Mouse (Mus musculus) left cerebral cortex, postnatal 36 days (tissue): ENCODE data around the gene Siah2. TPM values are rescaled to one million over a fixed set of nuclear protein-coding genes. Genes with fewer than 3 reads are reported as not detected.

Source experiments
- DNase-seq, 2 experiments: peaks; one replicate each; pipeline ENCODE4 v3.0.0; 2021 to 2022; ENCODE audit warnings: low spot score in 2 of 2, mixed read lengths in 1 of 2
- intact Hi-C: fragments of 180-260 bp; cut with DNase I; formaldehyde crosslinking; loops from one replicate; pipeline ENCODE4 v1.15.1; 2025
- total RNA-seq, 2 experiments: library from RNA; stranded (reverse); gene quantifications; 2 replicates each; pipeline ENCODE4 v1.2.3; 2021

Gene Siah2
- total RNA-seq, result 10 to 100 TPM; 16.5 to 22.6 TPM

- intact Hi-C loops, result loop anchor here (10.0 kb wide), 1 partner anchor 117 kb away; the partner anchor contains the start of gene Selenot
- DNase-seq, result peak; percentile 95 to 97
Measured at GRCm38 (mm10) chr3:58691997-58692721, at the start of gene Siah2. TSS of gene Siah2 (minus strand) at chr3:58692400.

DNA sequence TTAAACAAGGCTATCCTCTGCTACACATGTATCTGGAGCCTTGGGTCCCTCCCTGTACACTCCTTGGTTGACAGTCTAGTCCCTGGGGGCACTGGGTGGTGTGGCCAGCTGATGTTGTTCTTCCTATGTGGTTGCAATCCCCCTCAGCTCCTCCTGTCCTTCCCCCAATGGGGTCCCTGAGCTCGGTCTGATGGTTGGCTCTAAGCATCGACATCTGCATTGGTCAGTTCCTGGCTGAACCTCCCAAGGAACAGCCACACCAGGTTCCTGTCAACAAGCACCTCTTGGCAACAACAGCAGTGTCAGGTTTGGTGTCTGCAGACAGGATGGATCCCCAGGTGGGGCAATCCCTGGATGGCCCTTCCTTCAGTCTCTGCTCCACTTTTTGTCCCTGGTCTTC, 47.3 kb upstream of the Siah2 start:
- intact Hi-C loops, result no loop called here
- no peak for DNase-seq

DNA sequence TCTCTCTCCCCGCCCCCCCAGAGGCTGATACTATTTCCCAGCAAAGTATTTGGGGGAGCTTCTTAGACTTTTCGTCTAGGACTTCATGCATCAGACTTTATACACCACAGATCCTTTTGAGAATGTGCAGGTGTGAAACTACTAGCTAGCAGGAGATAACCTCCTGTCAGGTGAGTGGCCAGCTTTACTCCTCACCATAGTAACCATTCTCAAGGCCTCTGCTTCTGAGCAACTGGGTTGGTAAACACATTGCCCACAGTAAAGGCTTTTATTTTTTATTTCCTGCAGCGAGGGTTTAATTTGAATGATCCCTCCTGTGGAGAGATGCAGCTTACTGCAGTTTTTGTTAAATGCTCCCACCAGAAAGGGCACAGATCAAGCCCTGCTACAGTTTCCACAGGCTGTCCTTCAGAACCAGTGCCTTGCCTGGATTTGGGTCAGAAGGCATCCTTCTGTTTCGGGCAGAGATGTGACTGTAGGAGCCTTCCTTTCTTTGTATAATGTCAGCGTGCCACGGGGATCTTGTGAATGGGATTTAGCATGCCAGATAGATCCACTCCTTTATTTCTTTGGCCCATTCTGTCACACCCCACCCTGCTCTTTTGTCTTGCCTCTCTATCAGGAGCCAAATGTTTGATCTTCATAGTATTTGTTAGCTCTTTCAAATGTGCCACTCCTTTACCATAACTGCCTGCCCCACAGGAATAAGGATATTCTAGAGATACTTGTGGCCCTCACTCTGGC, 46.3 kb upstream of the Siah2 start:
- DNase-seq, result no peak
- intact Hi-C loops, result no loop called here

GRCm38 (mm10) chr3:58731520-58731919, 39.3 kb upstream of the Siah2 start:
- DNase-seq, result no peak
- intact Hi-C loops, result no loop called here

DNA sequence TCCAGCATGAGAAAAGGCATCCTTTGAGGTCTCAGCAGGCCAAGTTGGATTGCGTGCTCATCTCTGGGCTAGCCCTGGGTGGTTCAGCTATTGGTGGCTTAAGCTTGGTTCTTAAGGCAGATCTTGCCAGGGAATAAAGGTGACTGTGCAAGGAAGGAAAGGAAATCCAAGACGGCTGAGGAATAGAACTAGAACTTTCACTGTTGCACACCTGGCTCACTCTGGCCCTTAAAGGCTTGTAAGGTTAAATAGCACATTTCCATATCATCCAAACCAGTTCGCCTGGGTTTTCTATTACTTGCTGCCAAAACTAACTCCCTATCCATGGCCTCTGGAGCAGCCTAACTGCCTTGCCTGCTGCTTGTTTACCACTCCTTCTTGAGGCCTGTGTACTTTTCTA, 38.4 kb upstream of the Siah2 start:
- intact Hi-C loops, result no loop called here
- no peak for DNase-seq

- DNase-seq, result no peak
- intact Hi-C loops, result loop anchor here (5.0 kb wide), 1 partner anchor 328 kb away; no protein-coding TSS in a partner anchor
Measured at GRCm38 (mm10) chr3:58729549-58729948, 37.3 kb upstream of the Siah2 start.

GRCm38 (mm10) chr3:58727601-58728000, 35.4 kb upstream of the Siah2 start:
- DNase-seq, result no peak
- intact Hi-C loops, result loop anchor here (2.0 to 5.0 kb wide), 2 partner anchors 57 to 330 kb away; no protein-coding TSS in a partner anchor

DNA sequence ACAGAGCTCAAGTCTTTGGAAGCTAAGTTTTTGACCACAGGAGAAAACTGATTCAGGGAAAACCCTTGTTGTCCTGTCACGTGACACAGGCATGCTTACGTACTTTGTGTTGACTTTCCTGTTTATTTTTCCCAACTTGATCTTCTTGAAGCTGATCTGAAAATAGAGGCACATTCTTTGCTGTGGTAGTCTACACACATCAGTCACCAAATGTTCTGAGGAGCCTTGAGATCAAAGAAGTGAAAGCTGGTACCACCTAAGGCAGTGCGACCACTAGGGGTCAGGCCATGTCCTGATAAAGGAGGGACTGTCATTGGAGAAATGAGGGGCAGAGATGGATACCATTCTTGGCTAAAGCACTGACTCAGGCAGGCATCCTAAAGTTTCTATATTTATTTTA, 34.8 kb upstream of the Siah2 start:
- DNase-seq, result peak in 1 of 2 experiments; percentile 21
- intact Hi-C loops, result loop anchor here (2.0 to 5.0 kb wide), 2 partner anchors 58 to 330 kb away; no protein-coding TSS in a partner anchor

- intact Hi-C loops, result loop anchor here (2.0 to 5.0 kb wide), 2 partner anchors 58 to 331 kb away; no protein-coding TSS in a partner anchor
Measured at GRCm38 (mm10) chr3:58726374-58726773, 34.2 kb upstream of the Siah2 start.

DNA sequence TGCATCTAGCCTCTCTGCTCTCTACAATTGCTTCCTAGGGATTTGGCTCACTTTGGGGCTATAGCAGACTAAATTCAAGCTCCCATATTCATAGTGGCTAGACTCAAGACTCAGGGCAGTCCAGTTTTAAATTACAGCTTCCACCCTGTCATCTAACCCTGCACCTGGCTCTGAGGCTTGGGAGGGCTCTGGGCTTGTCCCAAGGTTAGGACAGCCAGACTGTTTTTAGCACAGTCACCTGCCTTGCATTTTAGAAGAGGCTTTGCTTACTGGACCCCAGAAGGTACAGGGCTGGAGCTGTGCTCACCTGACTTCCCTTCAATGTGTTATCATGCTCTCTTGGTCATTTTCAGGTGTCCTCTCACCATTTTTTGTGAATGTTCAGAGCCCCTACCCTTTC, 32.6 kb upstream of the Siah2 start:
- no peak for DNase-seq
- intact Hi-C loops, result loop anchor here (5.0 kb wide), 1 partner anchor 332 kb away; no protein-coding TSS in a partner anchor

More at GRCm38 (mm10) chr3:58726374-58726773, 34.2 kb upstream of the Siah2 start:
- DNase-seq, result no peak

- DNase-seq, result no peak
- intact Hi-C loops, result no loop called here
Measured at GRCm38 (mm10) chr3:58723656-58724055, 31.5 kb upstream of the Siah2 start.

GRCm38 (mm10) chr3:58719461-58720230, 27.4 kb upstream of the Siah2 start:
- no peak for DNase-seq
- intact Hi-C loops, result no loop called here

DNA sequence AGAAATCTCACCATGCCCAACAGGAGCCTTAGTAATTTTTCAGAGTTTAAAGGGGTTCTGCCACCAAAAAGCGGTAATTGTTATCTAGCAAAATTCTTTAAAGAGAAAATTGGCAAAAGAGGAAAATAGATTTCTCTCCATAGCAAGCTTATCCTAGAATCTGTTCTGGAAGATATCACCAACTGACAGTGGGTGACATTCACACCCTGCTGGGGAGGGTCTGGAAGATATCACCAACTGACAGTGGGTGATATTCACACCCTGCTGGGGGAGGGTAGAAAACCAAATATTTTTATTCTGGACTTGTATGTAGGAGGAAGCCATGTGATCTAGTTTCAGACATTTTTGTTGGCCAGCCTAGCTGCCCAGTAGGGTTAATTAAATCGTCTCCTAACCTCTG, 24.5 kb upstream of the Siah2 start:
- intact Hi-C loops, result no loop called here
- DNase-seq, result no peak

GRCm38 (mm10) chr3:58714767-58715166, 22.6 kb upstream of the Siah2 start:
- intact Hi-C loops, result no loop called here
- no peak for DNase-seq

DNA sequence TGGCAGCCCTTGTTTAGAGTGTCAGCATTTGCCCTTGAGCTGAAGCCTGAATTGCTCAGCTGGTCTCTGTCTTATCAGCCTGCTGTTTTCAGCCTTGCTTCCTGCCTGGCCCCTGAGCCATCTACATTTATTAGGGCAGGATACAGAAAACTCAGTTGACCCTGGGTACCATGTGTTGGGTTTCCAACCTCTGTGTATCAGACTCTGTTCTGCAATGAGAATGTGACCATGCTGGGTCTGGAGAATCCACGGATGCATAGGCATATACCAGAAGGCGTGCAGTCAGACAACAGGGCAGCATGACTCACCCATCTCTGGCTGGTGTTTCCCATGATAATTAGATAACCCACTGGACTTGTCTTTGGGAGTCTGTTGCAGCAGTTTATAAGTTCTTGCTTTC, 21.8 kb upstream of the Siah2 start:
- no peak for DNase-seq
- intact Hi-C loops, result no loop called here

- intact Hi-C loops, result no loop called here
- DNase-seq, result no peak
Measured at GRCm38 (mm10) chr3:58713191-58713590, 21.0 kb upstream of the Siah2 start.

- intact Hi-C loops, result no loop called here
- no peak for DNase-seq
Measured at GRCm38 (mm10) chr3:58704547-58704946, 12.3 kb upstream of the Siah2 start.

DNA sequence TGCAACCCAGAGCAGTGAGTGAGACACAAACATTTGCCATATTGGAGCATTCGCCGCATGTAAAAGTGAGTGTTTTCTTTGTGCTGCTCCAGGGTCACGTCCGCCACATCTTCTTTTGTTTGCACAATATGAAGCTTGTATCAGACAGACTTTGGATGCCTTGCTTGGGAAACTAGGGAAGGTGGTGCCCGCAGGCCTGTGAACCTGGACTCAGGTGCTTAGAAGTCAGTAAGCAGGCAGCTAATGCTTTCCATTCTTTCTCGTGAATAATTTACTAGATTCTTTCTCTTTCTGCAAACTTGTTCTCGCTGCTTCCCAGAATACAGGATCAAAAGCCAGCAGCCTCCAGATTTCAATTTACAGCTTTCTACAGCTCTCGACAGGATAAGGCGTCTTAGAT, 11.5 kb upstream of the Siah2 start:
- intact Hi-C loops, result no loop called here

DNA sequence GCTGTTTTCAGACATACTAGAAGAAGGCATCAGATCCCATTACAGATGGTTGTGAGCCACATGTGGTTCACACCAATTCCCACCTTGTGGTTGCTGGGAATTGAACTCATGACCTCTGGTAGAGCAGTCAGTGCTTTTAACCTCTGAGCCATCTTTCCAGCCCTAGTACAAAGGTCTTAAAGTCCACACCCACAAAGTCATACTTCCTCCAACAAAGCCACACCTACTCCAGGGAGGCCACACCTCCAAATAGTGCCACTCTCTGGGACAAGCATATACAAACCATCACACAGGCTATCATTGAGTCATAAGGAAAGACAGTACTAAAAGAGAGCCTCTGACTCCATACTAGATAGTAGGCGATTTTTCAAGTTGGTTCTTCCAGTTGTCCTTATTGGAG, 10.1 kb upstream of the Siah2 start:
- DNase-seq, result no peak
- intact Hi-C loops, result no loop called here

More for the DNA sequence above, 11.5 kb upstream of the Siah2 start:
- DNase-seq, result no peak

- DNase-seq, result no peak
- intact Hi-C loops, result no loop called here
Measured at GRCm38 (mm10) chr3:58701441-58701840, 9.2 kb upstream of the Siah2 start.
